Mouse (Mus musculus) kidney, postnatal 14 days (tissue): ENCODE measurements at regions not wholly inside any gene's neighbourhood (a gene's known extent, or its start where the extent isn't known, plus 50 kb on each side); places are given as distances from the start of the nearest gene placed in this dataset.

Experiments
- DNase-seq: peaks from one replicate; pipeline ENCODE4 v3.0.0; 2022; ENCODE audit warnings: mixed read lengths

DNA sequence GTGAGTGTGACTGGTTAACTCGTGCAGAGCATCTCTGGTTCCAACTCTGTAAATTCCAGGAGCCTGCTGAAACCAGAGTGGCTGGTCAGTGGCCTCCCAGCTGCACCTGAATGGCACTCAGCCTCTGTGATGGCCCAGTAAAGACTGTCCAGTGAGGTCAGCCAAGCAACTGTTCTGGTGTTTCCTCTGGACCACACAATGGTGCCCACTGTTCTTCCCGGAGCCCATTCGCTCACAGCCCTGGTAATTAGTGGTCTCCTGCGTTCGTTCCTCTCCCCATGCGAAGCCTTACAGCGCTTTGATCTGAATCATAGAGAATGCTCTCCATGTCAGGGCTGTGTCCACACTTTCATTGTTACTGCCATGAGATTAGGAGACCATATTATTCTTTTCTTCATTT, 75.5 kb downstream of the Enkur start:
- no peak for DNase-seq

- DNase-seq: no peak
These were observed 78.6 kb downstream of the Enkur start for GRCm38 (mm10) chr2:21126531-21126930.

GRCm38 (mm10) chr2:21122421-21122820, 82.7 kb downstream of the Enkur start:
- no peak for DNase-seq

- no peak for DNase-seq
These were observed 83.5 kb downstream of the Enkur start for GRCm38 (mm10) chr2:21121663-21122062.

DNA sequence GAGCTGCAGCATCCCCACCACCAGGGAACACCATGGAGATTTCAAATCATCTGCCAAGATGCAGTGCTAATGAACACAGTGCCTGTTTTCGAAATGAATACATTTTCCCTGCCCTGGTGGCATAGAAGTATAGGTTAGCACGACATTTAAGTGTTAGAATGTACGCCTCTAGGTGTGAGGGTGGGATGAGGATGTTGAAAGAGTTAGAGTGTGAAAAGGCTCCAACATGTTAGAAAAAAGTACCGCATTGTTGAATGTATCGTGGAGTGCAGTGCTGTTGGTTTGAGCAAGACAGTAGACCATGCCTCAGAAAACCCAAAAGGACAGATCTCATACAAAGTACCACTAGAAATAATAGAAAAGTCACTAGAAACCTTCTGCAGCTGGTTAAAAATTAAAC, 88.3 kb downstream of the Enkur start:
- no peak for DNase-seq

DNA sequence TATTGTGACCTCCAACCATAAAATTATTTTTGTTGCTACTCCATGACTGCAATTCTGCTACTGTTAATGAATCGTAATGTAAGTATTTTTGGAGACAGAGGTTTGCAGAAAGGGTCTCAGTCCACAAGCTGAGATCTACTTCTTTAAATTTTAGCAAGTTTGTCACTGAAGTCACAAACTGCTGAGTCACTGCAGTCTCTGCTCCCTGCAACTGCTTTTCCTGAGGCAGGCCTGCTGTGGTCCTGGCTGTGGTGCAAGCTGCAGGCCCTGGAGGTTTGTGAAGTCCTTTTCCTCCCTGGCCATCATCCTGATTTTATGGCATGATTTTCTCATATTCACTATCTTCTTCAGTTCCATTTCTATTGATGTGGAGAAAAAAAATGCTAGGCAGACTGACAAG, 93.6 kb downstream of the Enkur start:
- DNase-seq: peak; percentile 7

GRCm38 (mm10) chr2:21100248-21100808, 104.8 kb downstream of the Enkur start:
- DNase-seq: no peak

DNA sequence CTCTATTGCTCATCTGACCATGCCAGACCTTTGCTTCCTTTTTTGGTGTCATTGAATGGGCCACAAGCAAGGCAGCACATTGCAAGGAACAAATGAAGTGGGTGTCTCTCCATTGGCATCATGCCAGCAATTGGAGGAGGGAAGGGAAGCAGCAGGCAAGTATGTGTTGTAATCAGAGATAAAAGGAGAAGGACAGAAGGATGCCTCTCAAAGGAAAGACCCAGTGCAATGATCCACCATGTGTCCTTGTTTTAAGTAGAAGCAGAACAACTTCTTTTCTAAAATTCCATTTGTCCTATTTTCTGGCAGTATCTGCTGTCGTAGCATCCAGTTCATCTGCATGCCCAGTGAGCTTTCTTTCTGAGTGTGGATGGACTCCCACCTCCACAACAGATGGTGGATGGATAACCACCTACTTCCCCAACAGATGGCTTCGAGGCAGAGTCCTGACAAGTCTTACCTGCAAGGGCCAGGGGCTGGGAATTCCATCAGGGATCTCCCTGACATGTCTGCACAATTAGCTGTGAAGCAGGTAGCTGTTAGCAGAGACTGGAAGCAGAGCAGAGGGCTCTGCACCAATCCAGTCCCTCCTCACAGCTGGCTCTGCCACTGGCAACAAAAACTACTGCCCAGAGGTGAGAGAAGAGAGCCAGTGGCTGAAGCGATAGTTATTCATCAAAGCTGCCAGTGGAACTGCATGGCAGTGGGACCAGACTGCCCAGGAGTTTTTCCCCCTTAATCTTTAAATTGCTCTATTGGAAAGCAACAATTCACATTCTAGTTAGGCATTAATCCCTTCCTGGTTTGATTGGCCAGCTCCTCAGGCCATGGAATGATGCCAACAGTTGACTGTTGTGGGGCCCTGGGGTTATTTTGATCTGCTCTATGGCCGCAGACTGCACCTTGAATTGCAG, 113.8 kb downstream of the Enkur start:
- DNase-seq: peak; percentile 55

DNA sequence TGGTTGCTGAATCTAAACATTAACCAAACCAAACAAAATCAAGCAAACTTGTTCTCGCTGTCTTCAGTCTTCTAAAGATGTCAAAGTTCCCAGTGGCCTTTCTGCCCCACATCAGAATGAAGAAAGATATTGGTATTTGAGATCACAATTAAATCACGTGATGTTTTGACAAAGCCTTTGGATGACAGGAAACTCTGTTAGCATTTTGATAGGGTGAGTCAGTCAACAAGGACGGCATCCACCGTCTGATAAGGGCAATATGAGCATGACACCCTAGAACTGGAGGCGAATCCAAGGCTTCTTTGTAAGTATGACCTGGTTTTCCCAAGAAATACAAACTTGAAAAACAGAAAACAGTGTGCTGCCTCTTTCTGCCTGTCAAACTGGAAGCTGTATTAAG, 116.8 kb upstream of the Arhgap21 start:
- no peak for DNase-seq

DNA sequence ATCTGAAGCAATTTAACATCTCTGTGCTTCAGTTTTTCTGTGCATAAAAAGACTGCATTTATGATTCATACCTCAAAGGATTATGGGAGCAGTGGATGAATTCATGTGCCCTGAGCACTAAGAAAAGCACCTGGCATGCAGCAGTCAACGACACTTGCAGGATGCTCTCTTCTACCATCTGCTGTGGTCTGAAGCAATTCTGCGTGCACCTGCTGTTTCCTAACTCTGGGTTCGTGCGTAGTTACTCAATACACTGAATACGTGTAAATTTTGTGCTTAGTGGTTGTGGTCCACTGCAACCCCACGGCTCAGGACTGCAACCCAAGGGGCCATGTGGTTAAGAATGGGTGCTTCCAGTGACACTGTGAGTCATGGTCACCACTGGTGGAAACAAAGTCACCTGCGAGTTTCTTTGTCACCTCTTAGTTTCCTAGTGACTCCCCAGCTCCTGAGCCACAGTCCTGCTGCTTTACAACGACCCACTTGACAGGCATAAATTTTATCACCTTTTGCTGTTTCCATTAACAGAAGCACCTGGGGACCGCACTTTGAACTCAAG, 98.7 kb upstream of the Arhgap21 start:
- DNase-seq: no peak

DNA sequence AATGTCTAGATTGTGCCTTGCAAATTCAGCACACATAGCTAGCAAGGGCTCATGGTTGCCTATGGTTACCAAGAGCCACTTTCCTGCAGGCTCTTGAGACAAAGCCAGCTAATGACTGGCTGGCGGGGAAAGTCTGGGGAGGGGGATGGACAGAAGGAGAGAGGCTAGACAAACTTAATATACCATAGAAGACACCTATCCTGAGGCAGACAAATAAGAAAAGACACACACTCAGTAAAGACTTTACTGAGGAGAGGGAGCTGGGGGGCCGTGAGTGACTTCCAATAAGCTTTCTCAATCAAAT, 91.6 kb upstream of the Arhgap21 start:
- no peak for DNase-seq

DNA sequence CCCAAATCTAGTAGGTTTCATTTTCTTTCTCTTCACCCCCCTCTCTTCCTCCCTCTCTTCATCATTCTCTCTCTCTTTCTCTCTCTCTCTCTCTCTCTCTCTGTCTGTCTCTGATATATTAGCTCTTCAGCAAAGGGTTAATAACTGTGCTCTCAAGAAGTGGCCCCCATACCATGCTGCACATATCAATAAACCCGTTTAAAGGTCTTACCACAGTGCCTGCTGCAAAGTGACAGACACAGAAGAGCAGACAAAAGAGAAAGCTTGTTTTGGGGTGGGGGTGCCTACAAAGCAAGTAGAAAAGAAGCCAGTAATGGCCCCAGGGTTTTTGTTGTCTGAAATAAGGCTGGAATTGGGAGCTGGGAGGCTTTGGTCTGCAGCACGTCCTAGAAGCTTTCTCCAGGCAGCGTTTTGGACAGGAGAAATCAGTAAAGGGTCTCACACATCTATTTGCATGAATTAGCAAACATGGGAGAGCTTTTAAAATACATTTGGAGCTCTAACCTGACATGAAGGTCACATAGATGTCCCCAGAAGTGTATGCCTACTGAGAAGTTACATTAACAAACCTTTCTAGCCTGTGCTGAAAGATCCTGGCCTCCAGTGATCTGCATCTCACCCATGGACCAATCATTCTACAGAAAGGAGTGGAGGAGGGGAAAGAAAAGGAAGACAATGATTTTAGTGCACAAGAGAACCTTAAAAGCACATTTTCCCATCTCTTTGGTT, 91.1 kb upstream of the Arhgap21 start:
- DNase-seq: no peak

- DNase-seq: no peak
These were observed 90.3 kb upstream of the Arhgap21 start for GRCm38 (mm10) chr2:21058940-21059339.

DNA sequence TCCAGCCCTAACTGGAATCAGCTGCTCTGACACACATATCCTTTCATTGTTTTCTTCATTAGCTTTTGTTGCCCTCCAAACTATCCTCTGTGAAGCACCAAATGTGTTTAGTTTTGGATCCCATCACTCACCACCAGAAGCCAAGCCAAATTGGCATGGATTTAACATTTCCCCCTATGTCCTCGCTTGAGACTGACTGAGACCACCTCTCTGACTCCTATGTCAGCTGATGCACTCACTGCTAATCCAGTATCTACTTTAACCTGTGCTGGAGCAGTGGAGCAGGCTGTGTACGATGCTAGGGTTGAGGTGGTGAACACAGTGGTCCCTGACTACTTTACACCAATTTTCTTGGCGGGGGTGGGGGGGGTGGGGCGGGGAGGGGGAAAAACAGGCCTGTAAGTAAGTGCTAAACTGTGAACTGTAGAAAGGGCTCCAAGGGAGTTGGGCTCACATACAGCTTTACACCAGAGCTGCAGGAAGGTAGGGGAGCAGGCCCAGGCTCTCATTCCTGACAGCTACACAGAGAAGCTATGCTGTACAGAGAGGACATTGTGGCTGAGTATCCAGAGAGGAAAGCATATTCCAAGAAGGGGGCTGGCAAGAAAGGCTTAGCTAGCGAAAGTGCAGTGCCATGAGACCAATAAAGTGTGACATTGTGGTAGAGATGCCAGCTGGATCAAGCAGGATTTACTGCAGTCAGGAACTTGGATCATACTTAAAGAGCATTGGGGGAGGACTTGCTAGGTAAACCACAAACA, 87.9 kb upstream of the Arhgap21 start:
- DNase-seq: no peak

GRCm38 (mm10) chr2:21055416-21055815, 86.7 kb upstream of the Arhgap21 start:
- DNase-seq: no peak

DNA sequence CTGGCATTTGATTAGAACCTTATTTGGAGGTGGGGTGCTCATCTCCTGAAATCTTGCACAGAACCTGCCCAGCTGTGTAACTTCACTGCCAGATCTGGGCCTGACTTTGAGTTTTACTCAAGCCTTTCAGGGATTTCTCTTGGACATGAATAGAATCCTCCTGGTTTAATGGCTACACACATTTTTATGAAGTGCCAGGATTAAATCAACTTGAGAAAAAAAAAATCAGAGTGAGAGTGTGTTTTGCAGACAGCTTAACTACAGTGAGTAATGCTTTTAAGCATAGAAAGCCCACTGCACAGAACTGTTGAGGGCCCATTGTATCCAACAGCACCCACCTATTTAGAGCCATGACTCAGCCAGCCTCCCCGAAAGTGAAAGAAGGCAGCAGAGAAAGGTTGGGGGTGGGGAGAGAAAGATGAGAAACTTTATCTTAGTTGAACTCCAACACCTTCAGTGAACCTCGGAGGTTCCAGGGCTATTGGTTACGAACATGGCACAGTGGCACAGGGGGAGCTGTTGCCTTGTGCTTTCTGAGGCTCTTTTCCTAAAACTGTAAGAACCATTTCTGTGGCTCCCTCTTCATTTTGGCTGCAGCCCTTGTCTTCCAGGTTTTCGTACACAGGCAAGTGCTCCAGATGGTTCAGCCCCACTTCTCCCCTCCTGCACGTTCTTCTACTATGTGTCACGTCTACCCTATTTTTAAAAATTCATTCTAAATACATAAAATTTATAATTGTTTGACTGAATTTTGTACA, 85.8 kb upstream of the Arhgap21 start:
- no peak for DNase-seq

DNA sequence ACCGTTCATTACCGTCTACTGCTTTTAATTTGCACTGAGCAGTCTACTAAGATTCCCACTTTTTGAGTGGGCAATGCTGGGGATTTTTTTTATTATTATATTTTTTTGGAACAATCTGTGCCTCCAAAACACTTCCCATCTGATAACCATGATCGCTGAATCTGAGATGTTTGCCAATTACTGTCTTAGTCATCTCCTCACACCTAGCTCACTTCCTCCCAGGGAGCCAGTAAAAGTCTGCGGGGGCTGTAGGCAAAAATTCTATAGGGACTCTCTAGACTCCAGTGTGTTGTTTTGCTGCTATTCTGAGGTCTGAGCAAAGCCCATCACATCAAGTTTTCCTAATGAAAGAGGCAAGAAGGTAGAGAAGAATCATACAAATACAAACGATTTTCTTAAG, 84.9 kb upstream of the Arhgap21 start:
- DNase-seq: no peak

- DNase-seq: no peak
These were observed 80.3 kb upstream of the Arhgap21 start for GRCm38 (mm10) chr2:21048996-21049395.

GRCm38 (mm10) chr2:21048226-21048625, 79.5 kb upstream of the Arhgap21 start:
- no peak for DNase-seq

GRCm38 (mm10) chr2:21046503-21047116, 77.9 kb upstream of the Arhgap21 start:
- DNase-seq: no peak

- no peak for DNase-seq
These were observed 76.1 kb upstream of the Arhgap21 start for GRCm38 (mm10) chr2:21044781-21045180.

DNA sequence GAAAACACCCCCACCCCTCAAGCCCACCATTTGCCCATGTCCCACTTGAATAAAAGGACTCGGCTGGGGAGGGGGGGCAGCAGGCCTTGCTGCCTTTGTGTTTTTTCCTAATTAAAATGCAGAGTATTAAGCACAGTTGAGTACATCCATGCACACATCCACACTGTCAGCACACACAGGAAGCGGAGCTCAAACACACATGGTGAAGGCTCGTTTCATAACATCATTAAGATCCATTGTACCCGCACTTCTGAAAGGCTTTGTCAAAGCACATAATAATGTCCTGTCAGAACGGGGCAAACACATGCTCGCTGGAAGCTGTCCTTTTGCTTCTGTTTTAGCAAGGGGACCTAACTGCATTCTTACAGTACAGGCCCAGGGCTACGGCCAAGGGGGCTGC, 75.3 kb upstream of the Arhgap21 start:
- DNase-seq: no peak
